Comparison of ENCODE assay signal across 16 mouse cellular contexts in the genomic region with DNA sequence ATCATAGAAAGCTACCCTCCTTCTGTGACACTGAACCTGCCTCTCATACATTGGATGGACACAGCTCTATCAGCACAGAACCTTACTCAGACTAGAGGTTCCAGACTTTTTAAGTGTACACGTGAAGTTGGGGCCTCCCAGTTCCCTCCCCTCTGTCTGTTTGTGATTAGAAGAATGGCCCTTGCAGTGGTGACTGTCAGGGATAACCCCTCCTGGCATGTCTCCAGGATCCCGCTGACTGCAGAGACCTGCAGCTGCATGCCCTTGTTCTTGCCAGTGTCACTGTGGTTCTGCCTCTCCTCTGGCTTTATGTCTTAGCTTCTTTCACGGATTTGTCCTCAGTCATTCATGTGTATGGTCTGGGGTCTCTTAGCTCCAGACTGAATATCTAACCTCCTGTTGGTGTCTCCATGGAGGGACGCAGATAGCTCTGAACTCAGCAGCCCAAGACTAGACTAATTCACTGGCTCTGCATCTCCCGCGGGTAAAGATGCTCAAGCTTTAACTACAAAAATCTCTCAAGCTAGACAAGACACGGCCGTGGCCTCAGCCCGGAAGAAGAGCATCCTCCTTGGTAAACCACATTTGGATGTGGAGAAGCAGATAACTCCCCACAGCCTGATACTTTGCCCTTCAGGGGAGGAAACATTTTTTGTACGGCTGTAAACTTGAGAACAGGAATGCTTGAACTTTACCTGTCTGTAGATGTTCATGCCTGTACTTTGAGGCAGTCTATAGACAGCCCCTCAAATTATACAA. TPM values are rescaled to one million over a fixed set of nuclear protein-coding genes. Genes with fewer than 3 reads are reported as not detected.
A peak's percentile ranks its signal among the peaks of the same experiment; 100 is the strongest.
DNase-seq lines count a peak whose midpoint lies in the region; ATAC-seq lines count a peak whose summit lies in the region.
"Had no signal": no experiment of that assay in that cellular context is flagged by ENCODE, and none has a peak within 500 bp of the region (broad histone marks: within the 10 kb centered on the region; RNA-seq: fewer than 3 reads in every experiment).

No protein-coding gene starts in this region.

- intact Hi-C loops in left cerebral cortex, postnatal 4 days (cut with DNase I), result no loop called here

- DNase-seq in left cerebral cortex, postnatal 4 days, result peak; percentile 34
- no peak for DNase-seq in left cerebral cortex, adult 11 months (ENCODE audit: low spot score)
- peak; percentile 18 for DNase-seq in CD4-positive helper T cell, adult 2 months (ENCODE audit: low read depth, low spot score)
- no peak for DNase-seq in thymus, postnatal 10 days (ENCODE audit: low spot score in 2 of 2)
- no peak for DNase-seq in frontal cortex, postnatal 25 days (ENCODE audit: low spot score in 2 of 2)
- DNase-seq: adrenal gland, postnatal 25 days; cerebellum, adult 8-10 months; kidney, postnatal 4 days; lung, embryonic 14.5 days; lung, postnatal 36 days had no signal

- peak; percentile 89 for ATAC-seq in common myeloid progenitor, adult 5-6 weeks (replicated peaks; ENCODE audit: low read depth, poor library complexity, severe bottlenecking)
- ATAC-seq in megakaryocyte progenitor cell, adult 5-6 weeks (replicated peaks; ENCODE audit: poor library complexity), result peak; percentile 94
- ATAC-seq: intestine, postnatal 0 days had no signal

RNA-seq across cellular contexts. Expression of gene Gm42517, which starts 22.2 kb away (rescaled TPM):
- total RNA-seq in left cerebral cortex, postnatal 4 days (2021), result 10 to 100 TPM; 36.1 to 41.3 TPM
- 0.14 TPM in 1 of 2 replicates, not detected in the other for total RNA-seq in common myeloid progenitor, adult 5-6 weeks (2017)
- total RNA-seq in megakaryocyte progenitor cell, adult 5-6 weeks (2015), result not detected in 2 replicates
- not detected in 2 replicates for total RNA-seq in megakaryocyte progenitor cell, adult 5-6 weeks (2017)
- total RNA-seq: neutrophil, adult 5-6 weeks had no signal

RNA-seq across cellular contexts. Expression of gene Pigg, which starts 33.1 kb away (rescaled TPM):
- 1 to 10 TPM; 7.1 to 8.0 TPM for total RNA-seq in left cerebral cortex, postnatal 4 days (2021)
- total RNA-seq in common myeloid progenitor, adult 5-6 weeks (2017), result 6.7 and 8.8 TPM in 2 replicates
- total RNA-seq in megakaryocyte progenitor cell, adult 5-6 weeks (2015), result 4.2 and 4.8 TPM in 2 replicates
- 6.6 and 8.4 TPM in 2 replicates for total RNA-seq in megakaryocyte progenitor cell, adult 5-6 weeks (2017)

RNA-seq across cellular contexts. Expression of gene Pde6b, which starts 42.7 kb away (rescaled TPM):
- total RNA-seq in left cerebral cortex, postnatal 4 days (2021), result not detected
- not detected in 2 replicates for total RNA-seq in common myeloid progenitor, adult 5-6 weeks (2017)
- not detected in 2 replicates for total RNA-seq in megakaryocyte progenitor cell, adult 5-6 weeks (2015)
- not detected in 2 replicates for total RNA-seq in megakaryocyte progenitor cell, adult 5-6 weeks (2017)
- total RNA-seq: adrenal gland, postnatal 25 days; gastrocnemius, adult 18-20 months; midbrain, postnatal 0 days; neutrophil, adult 5-6 weeks had no signal

Comparison
In these comparisons a context has a peak if more than half of its experiments do, and no peak if none do; other contexts are left out.
1. DNase-seq: peak in left cerebral cortex, postnatal 4 days (single experiment) and CD4-positive helper T cell, adult 2 months (single experiment); none in left cerebral cortex, adult 11 months (single experiment), thymus, postnatal 10 days (0 of 2) and frontal cortex, postnatal 25 days (0 of 2).
2. RNA of gene Gm42517, which starts 22.2 kb away (total RNA-seq): 36.1 to 41.3 TPM in left cerebral cortex, postnatal 4 days; 0.14 TPM in common myeloid progenitor, adult 5-6 weeks and not detected in megakaryocyte progenitor cell, adult 5-6 weeks; every median in the first group is over 10 times any median in the second.